Comparison of ENCODE assay signal across 9 mouse cellular contexts in genomic region chr13:96593621-96594020, GRCm38 (mm10). TPM values are rescaled to one million over a fixed set of nuclear protein-coding genes. Genes with fewer than 3 reads are reported as not detected.
DNase-seq lines count a peak whose midpoint lies in the region; ATAC-seq and TF ChIP-seq lines count a peak whose summit lies in the region.
"Had no signal": no experiment of that assay in that cellular context is flagged by ENCODE, and none has a peak within 500 bp of the region (broad histone marks: within the 10 kb centered on the region; RNA-seq: fewer than 3 reads in every experiment).

No protein-coding gene starts in this region.

- TF ChIP-seq CTCF in lung, postnatal 0 days (IDR thresholded peaks at IDR 0.05), result peak; percentile 82

- TF ChIP-seq EP300 in lung, postnatal 0 days (IDR thresholded peaks at IDR 0.05), result peak; percentile 54

- no peaks in the 10 kb centered on the region for H3K36me3 ChIP-seq in lung, postnatal 0 days (ENCODE audit: insufficient read depth, low read length)

- H3K27me3 ChIP-seq in lung, postnatal 0 days (replicated peaks; ENCODE audit: insufficient read depth, low read length), result no peaks in the 10 kb centered on the region
- H3K27me3 ChIP-seq: lung, embryonic 15.5 days had no signal

- peak; percentile 38 for DNase-seq in gastrocnemius, adult 18-20 months (ENCODE audit: low spot score)
- no peak for DNase-seq in gastrocnemius, postnatal 25 days
- DNase-seq in lung, postnatal 0 days (ENCODE audit: low spot score), result peak; percentile 91
- DNase-seq in lung, postnatal 14 days, result no peak
- peak; percentile 63 for DNase-seq in embryo, embryonic 11 days
- DNase-seq in retina, adult 2 months (ENCODE audit: low read depth, low spot score), result peak; percentile 67
- no peak for DNase-seq in natural killer cell, adult 2 months (ENCODE audit: low spot score in 2 of 2)
- no peak for DNase-seq in gastrocnemius, adult 8-10 months (ENCODE audit: low spot score in 2 of 2)

- H3K4me1 ChIP-seq in lung, postnatal 0 days (ENCODE audit: insufficient read depth, low read depth, low read length), result no peaks in the 10 kb centered on the region
- H3K4me1 ChIP-seq: lung, embryonic 15.5 days had no signal

- no peaks in the 10 kb centered on the region for H3K9me3 ChIP-seq in lung, postnatal 0 days (ENCODE audit: low read length)
- H3K9me3 ChIP-seq: lung, embryonic 15.5 days had no signal

- ATAC-seq in lung, postnatal 0 days, result peak; percentile 52; the same call in 1 of the 2 replicates

- H3K4me2 ChIP-seq in lung, postnatal 0 days (replicated peaks; ENCODE audit: low read depth, low read length), result no peak overlapping the region
- H3K4me2 ChIP-seq: lung, embryonic 15.5 days had no signal

- 4% methylated on average over 1 of the region's 1 CpGs for WGBS in lung, postnatal 0 days

- H3K4me3 ChIP-seq in lung, postnatal 0 days (ENCODE audit: low read depth, low read length), result no peak overlapping the region
- H3K4me3 ChIP-seq: lung, embryonic 15.5 days had no signal

- H3K27ac ChIP-seq in lung, postnatal 0 days (ENCODE audit: low read length), result no peak overlapping the region
- H3K27ac ChIP-seq: lung, embryonic 15.5 days had no signal

- H3K9ac ChIP-seq in lung, postnatal 0 days (replicated peaks; ENCODE audit: low read depth), result no peak overlapping the region
- H3K9ac ChIP-seq: lung, embryonic 15.5 days had no signal

RNA-seq across cellular contexts. Expression of gene Col4a3bp, which starts 51.2 kb away (rescaled TPM):
- total RNA-seq in gastrocnemius, adult 18-20 months (2021), result 10 to 100 TPM; 40.3 to 41.8 TPM
- total RNA-seq in gastrocnemius, postnatal 25 days (2021), result 10 to 100 TPM; 31.5 to 39.7 TPM
- polyA plus RNA-seq in lung, postnatal 0 days (2015; fragmentation: Nextera tagmentation; extraction: Ambion mirVana), result 10.0 and 12.9 TPM in 2 replicates
- 10 to 100 TPM; 44.9 to 59.9 (median 46.6) TPM for total RNA-seq in gastrocnemius, adult 8-10 months (2022)

RNA-seq across cellular contexts. Expression of gene Polk, which starts 51.2 kb away (rescaled TPM):
- 1 to 10 TPM; 4.9 to 5.2 TPM for total RNA-seq in gastrocnemius, adult 18-20 months (2021)
- 1 to 10 TPM; 3.3 to 3.7 TPM for total RNA-seq in gastrocnemius, postnatal 25 days (2021)
- 4.6 and 5.0 TPM in 2 replicates for polyA plus RNA-seq in lung, postnatal 0 days (2015; fragmentation: Nextera tagmentation; extraction: Ambion mirVana)
- 1 to 10 TPM; 3.3 to 8.9 (median 5.9) TPM for total RNA-seq in gastrocnemius, adult 8-10 months (2022)

Comparison
In these comparisons a context has a peak if more than half of its experiments do, and no peak if none do; other contexts are left out.
1. DNase-seq: peak in gastrocnemius, adult 18-20 months (single experiment), lung, postnatal 0 days (single experiment), embryo, embryonic 11 days (single experiment) and retina, adult 2 months (single experiment); none in gastrocnemius, postnatal 25 days (single experiment), lung, postnatal 14 days (single experiment), natural killer cell, adult 2 months (0 of 2) and gastrocnemius, adult 8-10 months (0 of 2).